Mouse (Mus musculus) brain, adult 2 months (tissue): ENCODE results near the gene Lhfpl5.
A peak's percentile ranks its signal among the peaks of the same experiment; 100 is the strongest.
"Not testable (repeated sequence)": the region's sequence is repeated elsewhere in the genome, so short reads cannot be mapped to it uniquely, and the experiment has no call there.

Source experiments
- DNase-seq: peaks from one replicate; pipeline ENCODE4 v3.0.0; 2011; ENCODE audit warnings: low read depth, low spot score

Lhfpl5 gene

GRCm38 (mm10) chr17:28575244-28576125, at the start of gene Lhfpl5:
TSS of gene Lhfpl5 (plus strand) at chr17:28575641.
- DNase-seq, result peak; percentile 58

- no peak for DNase-seq
Observed at GRCm38 (mm10) chr17:28527184-28528042, 48.0 kb upstream of the Lhfpl5 start.

- DNase-seq, result peak; percentile 84
Observed at GRCm38 (mm10) chr17:28528043-28528351, 47.4 kb upstream of the Lhfpl5 start.

GRCm38 (mm10) chr17:28529116-28529515, 46.3 kb upstream of the Lhfpl5 start:
- DNase-seq, result no peak

GRCm38 (mm10) chr17:28530506-28530905, 44.9 kb upstream of the Lhfpl5 start, which contains the start of gene Armc12:
TSS of gene Armc12 (plus strand) at chr17:28530806.
- no peak for DNase-seq

- DNase-seq, result no peak
Observed at GRCm38 (mm10) chr17:28531946-28532345, 43.5 kb upstream of the Lhfpl5 start.

- DNase-seq, result no peak
Observed at GRCm38 (mm10) chr17:28532557-28532956, 42.9 kb upstream of the Lhfpl5 start.

- DNase-seq, result no peak
Observed at GRCm38 (mm10) chr17:28533327-28533726, 42.1 kb upstream of the Lhfpl5 start.

- DNase-seq, result no peak
Observed at GRCm38 (mm10) chr17:28537881-28538280, 37.6 kb upstream of the Lhfpl5 start.

GRCm38 (mm10) chr17:28546925-28547324, 28.5 kb upstream of the Lhfpl5 start:
- no peak for DNase-seq

- DNase-seq, result no peak
Observed at GRCm38 (mm10) chr17:28548550-28548949, 26.9 kb upstream of the Lhfpl5 start.

- DNase-seq, result no peak
Observed at GRCm38 (mm10) chr17:28549111-28549510, 26.3 kb upstream of the Lhfpl5 start, which contains the start of gene Clpsl2. TSS of gene Clpsl2 (plus strand) at chr17:28549411.

GRCm38 (mm10) chr17:28553040-28553793, 22.2 kb upstream of the Lhfpl5 start:
- DNase-seq, result peak; percentile 82

- DNase-seq, result not testable (repeated sequence)
Observed at GRCm38 (mm10) chr17:28554021-28554420, 21.4 kb upstream of the Lhfpl5 start.

GRCm38 (mm10) chr17:28556635-28557396, 18.6 kb upstream of the Lhfpl5 start:
- DNase-seq, result peak; percentile 53

- DNase-seq, result no peak
Observed at GRCm38 (mm10) chr17:28557772-28558171, 17.7 kb upstream of the Lhfpl5 start.

GRCm38 (mm10) chr17:28560598-28560997, 14.8 kb upstream of the Lhfpl5 start, which contains the start of gene Clps:
TSS of gene Clps (minus strand) at chr17:28560766.
- no peak for DNase-seq

- no peak for DNase-seq
Observed at GRCm38 (mm10) chr17:28561613-28562012, 13.8 kb upstream of the Lhfpl5 start.

GRCm38 (mm10) chr17:28565181-28565580, 10.3 kb upstream of the Lhfpl5 start:
- DNase-seq, result no peak

GRCm38 (mm10) chr17:28567541-28567940, 7.9 kb upstream of the Lhfpl5 start:
- no peak for DNase-seq

GRCm38 (mm10) chr17:28571868-28572267, 3.6 kb upstream of the Lhfpl5 start:
- DNase-seq, result no peak
